Mouse (Mus musculus) olfactory bulb, adult 2 months (tissue): Measurements from ENCODE around the gene Pgm2l1. TPM values are rescaled to one million over a fixed set of nuclear protein-coding genes. Genes with fewer than 3 reads are reported as not detected.
A peak's percentile ranks its signal among the peaks of the same experiment; 100 is the strongest.

Source experiments
- H3K27ac ChIP-seq: fragments of 200-500 bp; 2 replicates; pipeline ENCODE4 v1.5.1; 2012; ENCODE audit warnings: low read depth, low read length; ENCODE audit not compliant: insufficient read depth
- H3K4me1 ChIP-seq: fragments of 200-500 bp; 2 replicates; pipeline ENCODE4 v1.6.1; 2012; ENCODE audit warnings: low read length; ENCODE audit not compliant: control insufficient read depth, insufficient read depth
- H3K4me3 ChIP-seq: fragments of 200-500 bp; 2 replicates; pipeline ENCODE4 v1.5.1; 2012; ENCODE audit warnings: mild to moderate bottlenecking, low read depth, low read length, moderate library complexity; ENCODE audit not compliant: insufficient read depth
- CTCF ChIP-seq: fragments of 200-500 bp; IDR thresholded peaks from 2 replicates; pipeline ENCODE4 v1.5.1; 2012; ENCODE audit warnings: low read depth, mild to moderate bottlenecking, low read length, moderate library complexity; ENCODE audit not compliant: insufficient read depth
- POLR2A ChIP-seq: fragments of 200-500 bp; IDR thresholded peaks from 2 replicates; pipeline ENCODE4 v1.6.1; 2012; ENCODE audit warnings: mild to moderate bottlenecking, low read depth, low read length, moderate library complexity; ENCODE audit not compliant: insufficient read depth
- WGBS: fragments of 180-500 bp; shearing (Covaris S2); methylation state at CpG from one replicate; pipeline ENCODE4 v1.1.7; 2018; 5-methylcytosine and 5-hydroxymethylcytosine counted together
- polyA plus RNA-seq: library from polyadenylated mRNA; stranded (reverse); fragments of >200 nt; gene quantifications from 2 replicates; pipeline ENCODE4 v1.2.4, GENCODE M21; 2012; ENCODE audit warnings: low replicate concordance; ENCODE audit not compliant: missing spikeins, insufficient read depth, insufficient read length

Pgm2l1 gene
- polyA plus RNA-seq, 1 experiment: not detected

DNA sequence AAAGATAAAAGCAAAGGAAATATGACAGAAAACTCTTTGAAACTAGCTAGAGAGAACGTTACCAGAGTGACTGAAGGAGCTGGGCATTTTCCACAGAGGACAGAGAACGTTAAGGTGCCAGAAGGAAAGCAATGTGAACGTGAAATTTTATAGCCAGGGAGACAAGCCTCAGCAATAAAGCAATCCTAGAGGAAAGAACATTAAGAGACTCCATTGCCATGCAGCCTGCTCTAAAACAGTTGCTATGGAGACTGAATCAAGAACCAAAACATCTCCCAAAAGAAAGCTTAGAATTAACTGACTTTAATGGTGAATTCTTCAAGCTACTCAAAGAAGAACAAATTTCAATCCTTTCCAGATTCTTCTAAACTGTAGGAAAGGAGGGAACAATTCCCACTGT, 56.1 kb downstream of the Pgm2l1 start:
- Histone ChIP-seq H3K27ac (no peak overlapping the region), H3K4me3 (no peak overlapping the region), H3K4me1 (peaks cover 8% of the 10 kb centered on the region)
- WGBS: 22% methylated on average over 3 of the region's 3 CpGs
- no peak for TF ChIP-seq POLR2A
- no peak for TF ChIP-seq CTCF

DNA sequence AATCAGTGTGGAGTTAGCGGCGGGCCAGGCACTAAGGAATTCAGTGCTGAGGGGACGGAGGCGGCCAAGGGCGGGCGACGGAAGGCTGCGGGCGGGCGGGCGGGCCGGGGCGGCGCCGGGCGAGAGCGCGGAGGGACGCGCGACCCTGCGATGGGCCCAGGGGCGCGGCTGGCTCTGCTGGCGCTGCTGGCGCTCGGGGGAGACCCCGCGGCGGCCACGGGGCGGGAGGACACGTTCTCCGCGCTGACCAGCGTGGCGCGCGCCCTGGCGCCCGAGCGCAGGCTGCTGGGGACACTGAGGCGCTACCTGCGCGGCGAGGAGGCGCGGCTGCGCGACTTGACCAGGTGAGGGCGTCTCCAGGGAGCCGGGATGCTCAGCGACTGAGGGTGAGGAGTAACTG, 58.2 kb downstream of the Pgm2l1 start, which contains the start of gene P4ha3:
P4ha3 (plus strand) TSS at position 138 of the 400 bp plus-strand sequence.
- peak within 1 kb of the TSS; percentile 62 for H3K4me3 ChIP-seq
- H3K4me1 ChIP-seq: peaks cover 13% of the 10 kb centered on the region
- under 1% methylated on average over 52 of the region's 53 CpGs for WGBS
- no peak for TF ChIP-seq POLR2A
- TF ChIP-seq CTCF: no peak
- H3K27ac ChIP-seq: no peak within 1 kb of the TSS

DNA sequence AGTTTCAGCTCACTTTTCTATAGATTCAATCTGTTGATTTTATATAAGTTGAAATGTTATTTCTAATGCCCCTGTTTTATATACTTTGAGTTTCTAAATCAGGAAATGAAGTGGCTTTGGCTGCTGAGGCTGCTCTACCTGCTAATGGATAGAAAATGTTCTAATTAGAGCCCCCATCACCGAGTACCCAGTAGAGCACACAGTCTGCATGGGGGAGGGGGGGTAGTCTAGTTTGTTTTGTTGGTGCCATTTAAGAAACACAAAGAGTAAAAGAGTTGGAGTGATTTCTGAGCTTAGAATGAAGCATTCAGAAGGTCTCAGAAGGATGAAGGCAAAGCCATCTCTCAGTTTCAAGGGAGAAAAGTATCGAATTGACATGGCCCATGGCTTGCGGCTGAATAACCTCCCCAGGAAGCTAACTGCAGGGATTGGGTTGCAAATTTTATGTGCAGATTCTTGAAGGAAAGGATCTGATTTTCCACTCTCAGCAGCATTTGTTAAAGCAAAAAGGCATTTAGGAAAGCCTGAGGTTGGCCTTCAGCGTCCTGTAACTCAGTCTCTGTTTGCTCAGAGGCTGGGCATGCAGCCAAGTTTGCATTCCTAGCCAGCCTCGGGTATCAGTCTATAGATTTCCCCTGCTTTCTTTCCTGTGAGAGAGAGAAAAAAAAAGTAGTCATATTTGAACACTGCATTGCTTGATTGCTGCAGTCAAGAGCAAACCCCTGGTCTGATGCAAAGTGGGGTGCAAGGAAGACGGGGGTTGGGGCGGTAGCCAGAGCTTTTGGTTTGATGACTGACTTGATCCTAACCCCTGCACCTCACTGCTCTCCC, 60.8 kb downstream of the Pgm2l1 start:
- TF ChIP-seq POLR2A: no peak
- TF ChIP-seq CTCF: no peak
- 39% methylated on average over 7 of the region's 7 CpGs for WGBS
- peak overlapping the region; percentile 2; the same call in 1 of the 2 replicates for H3K27ac ChIP-seq
- H3K4me3 ChIP-seq: no peak overlapping the region
- H3K4me1 ChIP-seq: peaks cover 13% of the 10 kb centered on the region

DNA sequence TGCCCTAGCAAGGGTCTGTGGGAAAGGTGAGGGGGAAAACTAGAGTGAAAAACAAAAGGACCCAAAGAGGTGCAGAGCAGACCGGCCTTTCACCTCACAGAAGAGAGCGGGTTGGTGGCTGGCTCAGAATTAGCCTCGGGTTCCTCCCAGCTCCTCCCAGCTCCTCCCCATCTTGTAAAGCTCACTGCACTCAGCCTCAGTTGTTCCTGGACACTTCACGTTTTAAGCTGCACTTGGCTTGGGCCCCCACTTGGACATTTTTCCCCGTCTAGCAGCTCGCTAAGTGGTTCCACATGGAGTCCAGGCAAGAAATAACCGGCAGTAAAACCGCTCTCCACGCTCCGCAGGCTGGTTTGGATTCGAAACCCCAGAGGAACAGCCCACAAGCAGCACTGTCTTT, 61.4 kb downstream of the Pgm2l1 start:
- Histone ChIP-seq H3K4me3 (no peak overlapping the region), H3K4me1 (peaks cover 13% of the 10 kb centered on the region), H3K27ac (no peak overlapping the region)
- TF ChIP-seq CTCF: no peak
- TF ChIP-seq POLR2A: no peak
- 64% methylated on average over 11 of the region's 11 CpGs for WGBS

DNA sequence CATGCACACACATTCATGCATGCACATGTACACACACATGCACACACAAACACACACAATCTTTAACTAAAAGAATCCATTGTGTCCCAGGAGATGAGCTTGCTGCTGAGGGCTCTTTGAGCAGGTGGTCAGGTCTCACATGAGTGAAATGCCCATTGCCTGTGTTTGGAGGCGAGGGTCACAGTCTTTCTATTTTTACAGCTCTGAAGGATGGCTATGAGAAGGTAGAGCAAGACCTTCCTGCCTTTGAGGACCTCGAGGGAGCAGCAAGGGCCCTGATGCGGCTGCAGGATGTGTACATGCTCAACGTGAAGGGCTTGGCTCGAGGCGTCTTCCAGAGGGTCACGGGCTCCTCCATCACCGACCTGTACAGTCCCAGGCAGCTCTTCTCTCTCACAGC, 66.4 kb downstream of the Pgm2l1 start:
- 87% methylated on average over 8 of the region's 8 CpGs for WGBS
- H3K27ac ChIP-seq: no peak overlapping the region
- no peak for TF ChIP-seq CTCF
- TF ChIP-seq POLR2A: no peak
- H3K4me1 ChIP-seq: peaks cover 8% of the 10 kb centered on the region
- no peak overlapping the region for H3K4me3 ChIP-seq

DNA sequence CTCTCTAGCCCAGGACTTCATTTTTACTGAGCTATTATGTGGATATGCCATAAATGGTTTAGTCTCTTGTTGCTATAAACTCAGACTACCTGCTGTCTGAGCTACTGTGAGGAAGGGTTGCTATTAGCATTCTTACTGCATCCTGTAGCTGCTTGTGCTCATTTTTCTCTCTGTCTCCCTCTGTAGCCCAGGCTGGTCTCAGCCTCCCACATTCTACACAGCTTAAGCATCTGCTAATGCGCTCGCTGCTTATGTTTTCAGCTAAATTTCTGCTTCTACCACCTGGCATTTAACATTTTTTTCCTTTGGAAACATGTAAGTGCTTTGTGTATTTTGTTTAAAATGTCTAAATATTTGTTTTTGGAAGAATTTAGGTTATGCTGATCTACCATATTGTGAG, 68.6 kb downstream of the Pgm2l1 start:
- TF ChIP-seq CTCF (no peak), POLR2A (no peak)
- 68% methylated on average over 2 of the region's 2 CpGs for WGBS
- Histone ChIP-seq H3K27ac (no peak overlapping the region), H3K4me3 (no peak overlapping the region), H3K4me1 (peaks cover 5% of the 10 kb centered on the region)

DNA sequence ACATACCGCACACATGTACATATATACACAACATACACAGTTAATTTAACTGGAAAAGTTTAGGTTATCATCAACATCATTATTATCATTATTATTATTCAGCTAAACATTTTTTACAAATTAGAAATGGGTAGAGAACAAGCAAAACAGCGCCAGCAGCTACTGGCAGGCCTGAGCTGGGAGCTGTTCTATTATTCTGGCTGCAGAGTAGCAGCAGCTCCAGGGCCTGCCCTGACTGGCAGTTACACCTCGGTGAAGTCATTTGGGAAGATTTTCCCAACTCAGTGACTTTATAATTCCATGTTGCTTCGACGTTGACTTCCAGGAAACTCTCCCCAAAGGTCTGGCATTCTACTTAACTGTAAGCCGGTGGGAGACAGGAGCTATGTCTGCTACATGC, 69.5 kb downstream of the Pgm2l1 start:
- no peak overlapping the region for H3K27ac ChIP-seq
- no peak overlapping the region for H3K4me3 ChIP-seq
- H3K4me1 ChIP-seq: peaks cover 5% of the 10 kb centered on the region
- WGBS: 63% methylated on average over 6 of the region's 6 CpGs
- no peak for TF ChIP-seq CTCF

DNA sequence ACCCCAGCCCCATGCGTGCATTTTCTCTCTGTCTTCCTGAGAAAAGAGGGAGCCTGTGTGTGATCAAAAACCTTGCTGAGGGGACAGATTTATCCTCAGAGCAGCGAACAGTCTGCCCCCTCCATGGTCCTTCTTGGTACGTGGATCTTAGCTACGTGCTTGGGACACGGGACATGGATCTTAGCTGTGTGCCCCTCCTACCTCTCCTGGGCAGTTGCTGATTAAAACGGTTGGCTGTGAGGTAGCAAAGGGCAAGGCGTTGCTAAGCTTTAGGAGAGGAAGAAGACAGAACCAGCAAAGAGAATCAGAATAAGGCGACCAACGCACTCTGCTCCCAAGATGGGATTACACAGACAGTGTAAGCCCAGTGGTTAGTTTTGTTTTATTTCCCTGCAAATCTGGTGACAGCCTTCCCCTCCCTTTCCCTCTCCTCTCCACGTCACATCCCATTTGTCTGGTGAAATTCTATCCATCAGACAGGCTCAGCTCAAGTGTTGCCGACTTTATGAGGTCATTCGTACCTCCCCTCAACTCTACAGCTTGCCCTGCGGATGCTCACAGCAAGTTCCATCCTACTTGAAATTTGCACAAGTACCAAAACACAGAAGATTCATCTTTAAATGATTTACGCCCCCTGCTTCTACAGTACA, 71.8 kb downstream of the Pgm2l1 start:
- Histone ChIP-seq H3K4me1 (peaks cover 5% of the 10 kb centered on the region), H3K4me3 (no peak overlapping the region), H3K27ac (no peak overlapping the region)
- TF ChIP-seq CTCF (no peak), POLR2A (no peak)
- WGBS: 86% methylated on average over 14 of the region's 14 CpGs

DNA sequence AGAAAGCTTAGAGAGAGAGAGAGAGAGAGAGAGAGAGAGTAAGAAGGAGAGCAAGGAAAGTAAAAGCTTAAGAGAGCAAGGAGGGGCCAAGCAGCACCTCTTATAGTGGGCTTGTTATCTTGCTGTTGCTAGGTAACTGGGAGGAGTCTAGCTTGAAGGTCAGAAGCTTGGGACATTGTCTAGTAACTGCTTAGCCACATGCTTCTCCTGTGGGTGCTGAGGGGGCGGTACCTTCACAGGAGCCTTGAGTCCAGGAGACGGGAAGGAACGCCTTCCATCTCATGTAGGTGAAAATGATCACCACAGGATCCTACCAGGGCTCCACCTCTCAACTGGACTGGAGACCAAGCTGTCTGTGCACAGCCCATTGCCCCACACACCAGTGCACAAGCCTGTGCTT, 74.2 kb downstream of the Pgm2l1 start:
- TF ChIP-seq POLR2A: no peak
- no peak for TF ChIP-seq CTCF
- Histone ChIP-seq H3K4me3 (no peak overlapping the region), H3K27ac (no peak overlapping the region), H3K4me1 (peaks cover 5% of the 10 kb centered on the region)
- 89% methylated on average over 3 of the region's 3 CpGs for WGBS
